Mouse (Mus musculus) natural killer cell, adult 2 months (primary cell): ENCODE data around the gene Kif1b.
"Not testable (repeated sequence)": the region's sequence is repeated elsewhere in the genome, so short reads cannot be mapped to it uniquely, and the experiment has no call there.

Source experiments
- DNase-seq, 2 experiments: peaks; one replicate each; pipeline ENCODE4 v3.0.0; 2022; ENCODE audit warnings: low spot score in 2 of 2

Kif1b gene

GRCm38 (mm10) chr4:149170394-149170931 is 137.0 kb downstream of the Kif1b start:
- no peak for DNase-seq

- not testable (repeated sequence) for DNase-seq
Observed at GRCm38 (mm10) chr4:149169926-149170325, 137.6 kb downstream of the Kif1b start.

GRCm38 (mm10) chr4:149168016-149168415 is 139.5 kb downstream of the Kif1b start:
- no peak for DNase-seq

- peak; percentile 54 to 55 for DNase-seq
Observed at GRCm38 (mm10) chr4:149166957-149167611, 140.4 kb downstream of the Kif1b start.

- DNase-seq, result peak; percentile 91 to 94
Observed at GRCm38 (mm10) chr4:149166215-149166946, 141.1 kb downstream of the Kif1b start, which contains the start of gene Pgd. TSS of gene Pgd (minus strand) at chr4:149166771.

GRCm38 (mm10) chr4:149164150-149164549 is 143.3 kb downstream of the Kif1b start:
- no peak for DNase-seq

GRCm38 (mm10) chr4:149163196-149163595 is 144.3 kb downstream of the Kif1b start:
- DNase-seq, result no peak

- no peak for DNase-seq
Observed at GRCm38 (mm10) chr4:149161166-149161565, 146.3 kb downstream of the Kif1b start.

GRCm38 (mm10) chr4:149159891-149160290 is 147.6 kb downstream of the Kif1b start:
- DNase-seq, result no peak

- DNase-seq, result no peak
Observed at GRCm38 (mm10) chr4:149159203-149159602, 148.3 kb downstream of the Kif1b start.

- DNase-seq, result no peak
Observed at GRCm38 (mm10) chr4:149157415-149157973, 150.0 kb downstream of the Kif1b start.

- no peak for DNase-seq
Observed at GRCm38 (mm10) chr4:149155711-149156110, 151.8 kb downstream of the Kif1b start.

GRCm38 (mm10) chr4:149154859-149155258 is 152.6 kb downstream of the Kif1b start:
- no peak for DNase-seq

GRCm38 (mm10) chr4:149150721-149151120 is 156.8 kb downstream of the Kif1b start:
- DNase-seq, result no peak

- DNase-seq, result no peak
Observed at GRCm38 (mm10) chr4:149150256-149150655, 157.2 kb downstream of the Kif1b start.

- DNase-seq, result no peak
Observed at GRCm38 (mm10) chr4:149149611-149150010, 157.9 kb downstream of the Kif1b start.

GRCm38 (mm10) chr4:149149196-149149595 is 158.3 kb downstream of the Kif1b start:
- DNase-seq, result no peak

GRCm38 (mm10) chr4:149148084-149148483 is 159.4 kb downstream of the Kif1b start:
- no peak for DNase-seq

- DNase-seq, result no peak
Observed at GRCm38 (mm10) chr4:149147528-149147927, 160.0 kb downstream of the Kif1b start.

GRCm38 (mm10) chr4:149145151-149145550 is 162.3 kb downstream of the Kif1b start:
- DNase-seq, result no peak

- peak; percentile 73 to 79 for DNase-seq
Observed at GRCm38 (mm10) chr4:149144459-149144858, 163.0 kb downstream of the Kif1b start.

- no peak for DNase-seq
Observed at GRCm38 (mm10) chr4:149143594-149143993, 163.9 kb downstream of the Kif1b start.

- DNase-seq, result no peak
Observed at GRCm38 (mm10) chr4:149138515-149138914, 169.0 kb downstream of the Kif1b start.
